Mouse (Mus musculus) CH12.LX (cell line): Measurements from ENCODE around the gene Cmip. TPM values are rescaled to one million over a fixed set of nuclear protein-coding genes. Genes with fewer than 3 reads are reported as not detected.

Source experiments
- DNase-seq: peaks from one replicate; pipeline ENCODE4 v3.0.0-alpha.2; 2013; ENCODE audit errors: extremely low read depth
- H3K27ac ChIP-seq: 2 replicates; pipeline ENCODE4 v1.5.1; 2012; ENCODE audit warnings: low read depth, mild to moderate bottlenecking, control low read depth, moderate library complexity; ENCODE audit not compliant: insufficient read depth
- H3K27me3 ChIP-seq: replicated peaks from 2 replicates; pipeline ENCODE3; 2012; ENCODE audit warnings: inconsistent platforms
- H3K36me3 ChIP-seq, 2 experiments: replicated peaks in 1 of 2; 2 replicates each; pipeline versions ENCODE3 to v1.6.1; 2012; ENCODE audit warnings: inconsistent platforms in 1 of 2, low read length in 1 of 2, mild to moderate bottlenecking in 1 of 2, mixed read lengths in 1 of 2, moderate library complexity in 1 of 2; ENCODE audit not compliant: control insufficient read depth in 1 of 2, insufficient read depth in 1 of 2
- H3K4me1 ChIP-seq, 2 experiments: 2 replicates each; pipeline ENCODE4 v1.6.1; 2012; ENCODE audit warnings: inconsistent platforms in 1 of 2, moderate library complexity in 1 of 2; ENCODE audit not compliant: insufficient read depth in 2 of 2, control insufficient read depth in 1 of 2
- H3K4me2 ChIP-seq: 2 replicates; pipeline ENCODE4 v1.6.1; 2012; ENCODE audit warnings: low read depth, mild to moderate bottlenecking, control low read depth; ENCODE audit not compliant: poor library complexity, insufficient read depth, severe bottlenecking
- H3K4me3 ChIP-seq, 3 experiments: fragments of 150-350 bp in 1 of 3; sonication (generic) in 1 of 3; replicated peaks in 1 of 3; 2 replicates each; pipeline versions ENCODE3 to v1.5.1; 2011 to 2012; ENCODE audit warnings: low read depth in 2 of 3, low read length in 2 of 3, mild to moderate bottlenecking in 2 of 3, moderate library complexity in 2 of 3, control low read depth in 1 of 3, improper control_type of control experiment in 1 of 3, inconsistent platforms in 1 of 3, mixed read lengths in 1 of 3; ENCODE audit not compliant: poor library complexity in 1 of 3
- H3K79me2 ChIP-seq: replicated peaks from 2 replicates; pipeline ENCODE4 v1.6.1; 2012; ENCODE audit warnings: mild to moderate bottlenecking, moderate library complexity; ENCODE audit not compliant: control insufficient read depth, poor library complexity, insufficient read depth, severe bottlenecking; ENCODE audit errors: extremely low read depth
- H3K9ac ChIP-seq: 2 replicates; pipeline ENCODE4 v1.6.1; 2012; ENCODE audit warnings: low read depth, mild to moderate bottlenecking, control low read depth, moderate library complexity; ENCODE audit not compliant: insufficient read depth
- H3K9me3 ChIP-seq: replicated peaks from 2 replicates; pipeline ENCODE3; 2012; ENCODE audit warnings: low read length, inconsistent platforms, mixed read lengths
- CHD1 ChIP-seq: IDR thresholded peaks from 2 replicates; pipeline ENCODE4 v1.6.1; 2012; ENCODE audit warnings: low read depth, low read length, improper control_type of control experiment, inconsistent platforms
- CTCF ChIP-seq, 2 experiments: IDR thresholded peaks in 1 of 2; conservative IDR thresholded peaks in 1 of 2; 2 replicates each; pipeline ENCODE4 v1.5.1; 2011 to 2012; ENCODE audit warnings: low read depth in 2 of 2, low read length in 2 of 2, improper control_type of control experiment in 1 of 2, inconsistent platforms in 1 of 2, mild to moderate bottlenecking in 1 of 2, moderate library complexity in 1 of 2
- EP300 ChIP-seq: IDR thresholded peaks from 2 replicates; pipeline ENCODE4 v1.6.1; 2011; ENCODE audit warnings: low read length, improper control_type of control experiment
- MAFK ChIP-seq: IDR thresholded peaks from 2 replicates; pipeline ENCODE4 v1.6.1; 2011; ENCODE audit warnings: low read length, improper control_type of control experiment; ENCODE audit not compliant: insufficient replicate concordance
- MEF2A ChIP-seq: IDR thresholded peaks from 2 replicates; pipeline ENCODE4 v1.6.1; 2014; ENCODE audit warnings: low read depth, mild to moderate bottlenecking, inconsistent platforms, low read length, improper control_type of control experiment, borderline replicate concordance
- MYC ChIP-seq: IDR thresholded peaks from 2 replicates; pipeline ENCODE4 v1.6.1; 2011; ENCODE audit warnings: low read depth, mild to moderate bottlenecking, improper control_type of control experiment, low read length
- NELFE ChIP-seq: IDR thresholded peaks from 2 replicates; pipeline ENCODE4 v1.6.1; 2011; ENCODE audit warnings: low read depth, low read length, improper control_type of control experiment
- POLR2A ChIP-seq: IDR thresholded peaks from 2 replicates; pipeline ENCODE4 v1.6.1; 2011; ENCODE audit warnings: low read depth, mild to moderate bottlenecking, improper control_type of control experiment, low read length
- RAD21 ChIP-seq: IDR thresholded peaks from 2 replicates; pipeline ENCODE4 v1.6.1; 2011; ENCODE audit warnings: low read depth, mild to moderate bottlenecking, low read length, improper control_type of control experiment, moderate library complexity
- SMC3 ChIP-seq: IDR thresholded peaks from 2 replicates; pipeline ENCODE4 v1.6.1; 2011; ENCODE audit warnings: low read depth, low read length, improper control_type of control experiment
- TBP ChIP-seq: conservative IDR thresholded peaks from 2 replicates; pipeline ENCODE4 v1.6.1; 2011; ENCODE audit warnings: low read depth, low read length, improper control_type of control experiment
- UBTF ChIP-seq: IDR thresholded peaks from 2 replicates; pipeline ENCODE4 v1.6.1; 2012; ENCODE audit warnings: low read depth, mild to moderate bottlenecking, inconsistent platforms, low read length, improper control_type of control experiment, moderate library complexity
- USF2 ChIP-seq: conservative IDR thresholded peaks from 2 replicates; pipeline ENCODE4 v1.6.1; 2011; ENCODE audit warnings: low read depth, low read length, improper control_type of control experiment
- ZMIZ1 ChIP-seq: IDR thresholded peaks from 2 replicates; pipeline ENCODE4 v1.6.1; 2012; ENCODE audit warnings: low read depth, mild to moderate bottlenecking, inconsistent platforms, low read length, improper control_type of control experiment
- ZNF384 ChIP-seq: IDR thresholded peaks from 2 replicates; pipeline ENCODE4 v1.6.1; 2012; ENCODE audit warnings: low read depth, low read length, improper control_type of control experiment, inconsistent platforms
- dilution Hi-C: fragments of 300-500 bp; cut with MboI; formaldehyde crosslinking; loops from 2 replicates; pipeline ENCODE4 v1.14.3; 2020; ENCODE audit warnings: low sequenced_read_pairs; ENCODE audit not compliant: extremely low pct_unique_long_range_greater_than_20kb, extremely low pct_ligation_motif_present
- in situ Hi-C: fragments of 300-500 bp; cut with MboI; formaldehyde crosslinking; loops from 3 replicates; pipeline ENCODE4 v1.14.3; 2019; ENCODE audit warnings: low sequenced_read_pairs, low pct_ligation_motif_present, low pct_unique_long_range_greater_than_20kb, mixed read lengths
- polyA plus RNA-seq: library from polyadenylated mRNA; unstranded; fragments of >175 nt; gene quantifications from 2 replicates; pipeline ENCODE4 v1.2.1, GENCODE M21; 2012; ENCODE audit warnings: low read depth; ENCODE audit not compliant: insufficient read length
- total RNA-seq, 2 experiments: library from RNA; depleted of rRNA; stranded (reverse); fragments of 300-350 nt in 1 of 2; fragments of >200 nt in 1 of 2; gene quantifications; 2 replicates each; pipeline ENCODE4 v1.2.3; 2012 to 2014

The Cmip gene
- total and polyA plus RNA-seq, 3 experiments: 5.2 to 39.0 (median 16.5) TPM

DNA sequence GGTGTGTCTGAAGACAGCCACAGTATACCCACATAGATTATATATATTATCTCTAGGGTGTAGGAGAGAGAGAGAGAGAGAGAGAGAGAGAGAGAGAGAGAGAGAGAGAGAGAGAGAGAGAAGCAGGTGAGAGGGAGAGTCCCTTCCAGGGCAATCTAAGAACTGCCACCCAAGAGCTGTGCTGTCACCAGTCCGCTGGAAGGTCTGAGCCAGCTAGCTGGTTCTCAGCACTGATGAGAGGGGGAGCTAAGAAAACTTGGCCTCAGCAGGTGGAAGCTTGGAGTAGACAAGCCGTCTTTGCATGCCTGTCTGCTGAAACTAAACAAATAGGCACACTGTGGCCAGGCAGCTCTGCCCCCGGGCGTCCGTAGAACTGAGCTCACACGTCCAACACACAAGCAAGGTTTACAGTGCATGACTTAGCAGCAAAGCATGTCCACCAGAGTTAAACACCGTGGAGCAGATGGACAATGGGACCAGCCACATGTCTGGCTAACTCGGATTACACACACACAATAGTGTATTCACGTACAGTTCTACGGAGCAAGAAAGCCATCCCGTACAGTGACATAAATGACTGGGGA lies 205.9 kb downstream of the Cmip start:
- TF ChIP-seq EP300 (no peak), UBTF (peak; percentile 60; the same call in 1 of the 2 replicates), MYC (no peak), ZMIZ1 (no peak), ZNF384 (no peak), MAFK (no peak), NELFE (no peak), MEF2A (no peak), TBP (peak; percentile 60; the same call in 1 of the 2 replicates), POLR2A (no peak), USF2 (no peak), CHD1 (no peak)
- H3K27me3 ChIP-seq: no peaks in the 10 kb centered on the region
- no peaks in the 10 kb centered on the region for H3K79me2 ChIP-seq
- H3K4me3 ChIP-seq: no peak overlapping the region
- no peak overlapping the region for H3K4me2 ChIP-seq
- H3K4me1 ChIP-seq: peaks cover 9 to 28% of the 10 kb centered on the region in 2 experiments
- dilution Hi-C loops: no loop called here
- H3K27ac ChIP-seq: no peak overlapping the region
- no peak overlapping the region for H3K9ac ChIP-seq
- H3K9me3 ChIP-seq: no peaks in the 10 kb centered on the region
- peaks cover under 1 to 32% of the 10 kb centered on the region in 2 experiments for H3K36me3 ChIP-seq
- no peak for DNase-seq
- in situ Hi-C loops: no loop called here

DNA sequence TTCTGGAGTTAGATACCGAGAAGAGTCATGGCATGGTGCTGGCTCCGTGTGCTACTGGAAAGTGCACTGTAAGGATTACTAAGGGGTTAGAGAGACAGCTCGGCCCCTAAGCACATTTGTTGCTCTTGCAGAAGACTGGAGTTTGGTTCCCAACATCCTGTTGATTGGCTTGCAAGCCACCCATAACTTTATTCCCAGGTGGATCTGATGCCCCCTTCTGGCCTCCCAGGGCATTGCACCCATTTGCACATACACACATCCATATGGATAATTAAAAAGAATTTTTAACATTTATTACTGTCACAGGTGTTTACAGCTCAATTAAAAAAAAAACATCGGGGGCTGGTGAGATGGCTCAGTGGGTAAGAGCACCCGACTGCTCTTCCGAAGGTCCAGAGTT lies 207.7 kb downstream of the Cmip start:
- Histone ChIP-seq H3K4me3 (no peak overlapping the region), H3K9me3 (no peaks in the 10 kb centered on the region), H3K27ac (no peak overlapping the region), H3K4me1 (peaks cover 15 to 40% of the 10 kb centered on the region in 2 experiments), H3K4me2 (no peak overlapping the region), H3K27me3 (no peaks in the 10 kb centered on the region), H3K9ac (no peak overlapping the region), H3K36me3 (peaks cover 0 to 18% of the 10 kb centered on the region in 2 experiments), H3K79me2 (no peaks in the 10 kb centered on the region)
- dilution Hi-C loops (no loop called here), in situ Hi-C loops (no loop called here)
- TF ChIP-seq RAD21 (peak; percentile 7), CTCF (conservative IDR thresholded peaks at IDR 0.05 in 1 of 2, IDR thresholded peaks at IDR 0.05 in 1 of 2; ENCODE audit: low read depth in 2 of 2, low read length in 2 of 2) (peak; percentile 35 to 56; a peak in 2 of 4 replicates), EP300 (no peak), SMC3 (peak; percentile 34)
- no peak for DNase-seq
